Mouse (Mus musculus): ENCODE measurements at regions not wholly inside any gene's neighbourhood (a gene's known extent, or its start where the extent isn't known, plus 50 kb on each side); places are given as distances from the start of the nearest gene placed in this dataset.

DNA sequence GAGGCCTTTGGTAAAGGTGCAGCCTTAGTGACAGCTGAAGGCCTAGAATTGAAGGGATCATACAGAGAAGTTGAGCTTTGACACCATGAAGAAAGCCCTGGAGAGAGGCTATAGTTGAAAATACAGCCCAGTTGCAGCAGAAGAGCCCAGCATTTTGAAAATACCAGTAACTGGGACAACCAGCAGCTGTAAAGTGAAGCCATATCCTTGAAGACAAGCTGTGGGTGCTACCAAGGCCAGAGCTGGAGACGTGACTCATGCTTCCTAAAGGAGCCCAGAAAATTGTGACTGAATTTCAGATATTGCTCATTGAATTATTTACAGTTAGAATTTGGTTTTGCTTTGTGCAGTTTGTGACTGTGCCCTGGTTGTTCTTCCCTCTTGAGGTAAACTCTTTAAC lies 514.6 kb downstream of the Adam3 start:
- TF ChIP-seq CTCF (IDR thresholded peaks at IDR 0.05): no peak
- intact Hi-C loops (cut with DNase I): no loop called here

More for the DNA sequence above, 514.6 kb downstream of the Adam3 start:
- DNase-seq: no peak
- no peak overlapping the region for H3K27ac ChIP-seq
- no peak overlapping the region for H3K4me3 ChIP-seq
